In genomic region chr11:62943538-62943937, GRCm38 (mm10) we compare ENCODE assay signal across 28 mouse cellular contexts. TPM values are rescaled to one million over a fixed set of nuclear protein-coding genes. Genes with fewer than 3 reads are reported as not detected.
DNase-seq lines count a peak whose midpoint lies in the region; ATAC-seq and TF ChIP-seq lines count a peak whose summit lies in the region.
"Had no signal": no experiment of that assay in that cellular context is flagged by ENCODE, and none has a peak within 500 bp of the region (broad histone marks: within the 10 kb centered on the region; RNA-seq: fewer than 3 reads in every experiment).

No protein-coding gene starts in this region.

- peak; percentile 75 for ATAC-seq in lung, postnatal 0 days
- ATAC-seq: forebrain, embryonic 14.5 days; forebrain, postnatal 0 days; intestine, postnatal 0 days had no signal

- H3K79me2 ChIP-seq in heart, adult 2 months (replicated peaks; ENCODE audit: control insufficient read depth, insufficient read depth, low read length), result no peaks in the 10 kb centered on the region

- TF ChIP-seq POLR2A in heart, adult 2 months (IDR thresholded peaks at IDR 0.05; ENCODE audit: insufficient read depth, low read depth, low read length), result no peak

- no peak for TF ChIP-seq EP300 in heart, adult 2 months (IDR thresholded peaks at IDR 0.05; ENCODE audit: insufficient read depth, low read depth, low read length)
- TF ChIP-seq EP300 in lung, postnatal 0 days (IDR thresholded peaks at IDR 0.05), result peak; percentile 48; the same call in 1 of the 2 replicates

- no peaks in the 10 kb centered on the region for H3K27me3 ChIP-seq in heart, adult 2 months (ENCODE audit: control insufficient read depth, insufficient read depth, low read length)
- no peaks in the 10 kb centered on the region for H3K27me3 ChIP-seq in lung, postnatal 0 days (replicated peaks; ENCODE audit: insufficient read depth, low read length)
- H3K27me3 ChIP-seq: embryonic facial prominence, embryonic 12.5 days; embryonic facial prominence, embryonic 15.5 days; hindbrain, embryonic 12.5 days; hindbrain, embryonic 15.5 days had no signal

- DNase-seq in gastrocnemius, adult 2 months, result no peak
- DNase-seq in gastrocnemius, adult 8-10 months (ENCODE audit: low spot score in 2 of 2), result no peak
- DNase-seq in heart, adult 2 months, result peak in 1 of 2 experiments; percentile 44
- no peak for DNase-seq in heart, postnatal 4 days
- DNase-seq in lung, postnatal 0 days (ENCODE audit: low spot score), result peak; percentile 67
- DNase-seq in lung, postnatal 36 days, result no peak
- peak; percentile 59 for DNase-seq in skeletal muscle tissue, adult 2 months (ENCODE audit: low read depth, low spot score)
- no peak for DNase-seq in kidney, postnatal 25 days
- DNase-seq: adrenal gland, adult 2 months; adrenal gland, postnatal 14 days; cerebellum, adult 11 months; cerebellum, adult 2 months; cerebellum, adult 9-11 months; cerebellum, postnatal 25 days; forebrain, postnatal 0 days; gastrocnemius, postnatal 10 days; gastrocnemius, postnatal 36 days had no signal

- no peak for TF ChIP-seq CTCF in gastrocnemius, adult 2 months (IDR thresholded peaks at IDR 0.05)
- no peak for TF ChIP-seq CTCF in heart, adult 2 months (IDR thresholded peaks at IDR 0.05)
- TF ChIP-seq CTCF in lung, postnatal 0 days (IDR thresholded peaks at IDR 0.05), result no peak

- no peak overlapping the region for H3K9ac ChIP-seq in heart, adult 2 months (ENCODE audit: low read depth, low read length)
- no peak overlapping the region for H3K9ac ChIP-seq in lung, postnatal 0 days (replicated peaks; ENCODE audit: low read depth)
- H3K9ac ChIP-seq: embryonic facial prominence, embryonic 12.5 days; embryonic facial prominence, embryonic 15.5 days; forebrain, postnatal 0 days; hindbrain, embryonic 12.5 days; hindbrain, embryonic 15.5 days had no signal

- peak overlapping the region; percentile 46 for H3K27ac ChIP-seq in gastrocnemius, adult 2 months
- peak overlapping the region; percentile 56 for H3K27ac ChIP-seq in heart, adult 2 months
- no peak overlapping the region for H3K27ac ChIP-seq in lung, postnatal 0 days (ENCODE audit: low read length)
- H3K27ac ChIP-seq: embryonic facial prominence, embryonic 12.5 days; embryonic facial prominence, embryonic 15.5 days; hindbrain, embryonic 12.5 days; hindbrain, embryonic 15.5 days had no signal

- no peak overlapping the region for H3K4me3 ChIP-seq in gastrocnemius, adult 2 months
- H3K4me3 ChIP-seq in heart, adult 2 months, result no peak overlapping the region
- no peak overlapping the region for H3K4me3 ChIP-seq in lung, postnatal 0 days (ENCODE audit: low read depth, low read length)
- H3K4me3 ChIP-seq: embryonic facial prominence, embryonic 12.5 days; embryonic facial prominence, embryonic 15.5 days; hindbrain, embryonic 12.5 days; hindbrain, embryonic 15.5 days had no signal

- intact Hi-C loops in gastrocnemius, adult 2 months (cut with DNase I), result no loop called here
- intact Hi-C loops in heart, adult 2 months (cut with DNase I), result no loop called here

- H3K4me2 ChIP-seq in lung, postnatal 0 days (replicated peaks; ENCODE audit: low read depth, low read length), result no peak overlapping the region
- H3K4me2 ChIP-seq: embryonic facial prominence, embryonic 12.5 days; embryonic facial prominence, embryonic 15.5 days; hindbrain, embryonic 12.5 days; hindbrain, embryonic 15.5 days had no signal

- WGBS in heart, adult 2 months, result 35% methylated on average over 6 of the region's 6 CpGs
- WGBS in lung, postnatal 0 days, result 58% methylated on average over 6 of the region's 6 CpGs

- no peaks in the 10 kb centered on the region for H3K9me3 ChIP-seq in lung, postnatal 0 days (ENCODE audit: low read length)
- H3K9me3 ChIP-seq: embryonic facial prominence, embryonic 12.5 days; embryonic facial prominence, embryonic 15.5 days; hindbrain, embryonic 12.5 days; hindbrain, embryonic 15.5 days had no signal

- no peaks in the 10 kb centered on the region for H3K36me3 ChIP-seq in heart, adult 2 months (ENCODE audit: control insufficient read depth, insufficient read depth, low read length)
- H3K36me3 ChIP-seq in lung, postnatal 0 days (ENCODE audit: insufficient read depth, low read length), result no peaks in the 10 kb centered on the region
- H3K36me3 ChIP-seq: embryonic facial prominence, embryonic 12.5 days; embryonic facial prominence, embryonic 15.5 days; hindbrain, embryonic 12.5 days; hindbrain, embryonic 15.5 days had no signal

- H3K4me1 ChIP-seq in heart, adult 2 months (ENCODE audit: control insufficient read depth, insufficient read depth, low read length), result peaks cover 1% of the 10 kb centered on the region; the same call in 1 of the 2 replicates
- no peaks in the 10 kb centered on the region for H3K4me1 ChIP-seq in lung, postnatal 0 days (ENCODE audit: insufficient read depth, low read depth, low read length)
- H3K4me1 ChIP-seq: embryonic facial prominence, embryonic 12.5 days; embryonic facial prominence, embryonic 15.5 days; hindbrain, embryonic 12.5 days; hindbrain, embryonic 15.5 days had no signal

RNA-seq across cellular contexts. Expression of gene Cdrt4, which starts 7.5 kb away (rescaled TPM):
- total RNA-seq in gastrocnemius, adult 2 months (2021), result not detected
- not detected for total RNA-seq in gastrocnemius, adult 8-10 months (2022)
- not detected for total RNA-seq in heart, adult 2 months (2021)
- polyA plus RNA-seq in heart, adult 2 months (2012; rRNA removed), result 1.4 TPM in 1 of 2 replicates, not detected in the other
- total RNA-seq in heart, postnatal 4 days (2021), result under 1 TPM in 1 of 2 experiments, not detected in 1; 0.38 TPM
- 0.23 TPM in 1 of 2 replicates, not detected in the other for polyA plus RNA-seq in lung, postnatal 0 days (2015; fragmentation: Nextera tagmentation; extraction: Ambion mirVana)
- total RNA-seq: adrenal gland, adult 2 months; adrenal gland, postnatal 14 days; common myeloid progenitor, adult 5-6 weeks; forebrain, postnatal 0 days; gastrocnemius, postnatal 36 days; granulocyte monocyte progenitor cell, adult 5-6 weeks; hematopoietic stem cell, adult 5-6 weeks had no signal
- polyA plus RNA-seq: forebrain, embryonic 11.5 days; forebrain, embryonic 14.5 days; forebrain, postnatal 0 days; heart, embryonic 14.5 days; hindbrain, embryonic 12.5 days; hindbrain, embryonic 15.5 days; intestine, postnatal 0 days had no signal

Comparison
In these comparisons a context has a peak if more than half of its experiments do, and no peak if none do; other contexts are left out.
1. DNase-seq: peak in lung, postnatal 0 days (single experiment) and skeletal muscle tissue, adult 2 months (single experiment); none in gastrocnemius, adult 2 months (single experiment), gastrocnemius, adult 8-10 months (0 of 2), heart, postnatal 4 days (single experiment), lung, postnatal 36 days (single experiment) and kidney, postnatal 25 days (0 of 2).